Mouse (Mus musculus) stomach, embryonic 16.5 days (tissue): Measurements from ENCODE around the gene Rab11fip4. TPM values are rescaled to one million over a fixed set of nuclear protein-coding genes. Genes with fewer than 3 reads are reported as not detected.

Source experiments
- ATAC-seq: fragments of 200-750 bp; cut with Nextera tagmentation; 2 replicates; pipeline ENCODE4 v1.8.0; 2017; ENCODE audit warnings: moderate number of reproducible peaks, moderate TSS enrichment; ENCODE audit not compliant: insufficient read depth, low FRiP score
- H3K27ac ChIP-seq: fragments of 300-500 bp; sonication (generic); 2 replicates; pipeline ENCODE4 v1.5.1; 2014; ENCODE audit warnings: low read length
- H3K27me3 ChIP-seq: fragments of 300-500 bp; sonication (generic); 2 replicates; pipeline ENCODE4 v1.6.1; 2014; ENCODE audit warnings: low read length, control low read depth, mixed read lengths; ENCODE audit not compliant: control insufficient read depth, insufficient read depth
- H3K36me3 ChIP-seq: fragments of 300-500 bp; sonication (generic); 2 replicates; pipeline ENCODE4 v1.6.1; 2014; ENCODE audit warnings: low read length; ENCODE audit not compliant: control insufficient read depth, insufficient read depth
- H3K4me1 ChIP-seq: fragments of 300-500 bp; sonication (generic); 2 replicates; pipeline ENCODE4 v1.6.1; 2014; ENCODE audit warnings: low read length, control low read depth, mixed read lengths; ENCODE audit not compliant: control insufficient read depth, insufficient read depth
- H3K4me2 ChIP-seq: fragments of 300-500 bp; sonication (generic); 2 replicates; pipeline ENCODE4 v1.6.1; 2014; ENCODE audit warnings: low read depth, low read length, mixed read lengths
- H3K4me3 ChIP-seq: fragments of 300-500 bp; sonication (generic); replicated peaks from 2 replicates; pipeline ENCODE4 v1.5.1; 2014; ENCODE audit warnings: mild to moderate bottlenecking, low read length
- H3K9ac ChIP-seq: fragments of 300-500 bp; sonication (generic); 2 replicates; pipeline ENCODE4 v1.6.1; 2014; ENCODE audit warnings: low read length
- H3K9me3 ChIP-seq: fragments of 300-500 bp; sonication (generic); replicated peaks from 2 replicates; pipeline ENCODE4 v1.6.1; 2016; ENCODE audit warnings: low read length, control low read depth; ENCODE audit not compliant: control insufficient read depth
- WGBS: fragments of 180-500 bp; shearing (Covaris S2); extraction: QIAGEN DNeasy Blood & Tissue Kit; methylation state at CpG from one replicate; pipeline ENCODE4 v1.1.7; 2014; 5-methylcytosine and 5-hydroxymethylcytosine counted together
- polyA plus RNA-seq: library from polyadenylated mRNA; unstranded; fragments of >200 nt; fragmentation: Nextera tagmentation; extraction: Ambion mirVana; gene quantifications from 2 replicates; pipeline ENCODE4 v1.2.1, GENCODE M21; 2015

The Rab11fip4 gene
- polyA plus RNA-seq, 1 experiment from 2014 or later: 2.0 TPM

DNA sequence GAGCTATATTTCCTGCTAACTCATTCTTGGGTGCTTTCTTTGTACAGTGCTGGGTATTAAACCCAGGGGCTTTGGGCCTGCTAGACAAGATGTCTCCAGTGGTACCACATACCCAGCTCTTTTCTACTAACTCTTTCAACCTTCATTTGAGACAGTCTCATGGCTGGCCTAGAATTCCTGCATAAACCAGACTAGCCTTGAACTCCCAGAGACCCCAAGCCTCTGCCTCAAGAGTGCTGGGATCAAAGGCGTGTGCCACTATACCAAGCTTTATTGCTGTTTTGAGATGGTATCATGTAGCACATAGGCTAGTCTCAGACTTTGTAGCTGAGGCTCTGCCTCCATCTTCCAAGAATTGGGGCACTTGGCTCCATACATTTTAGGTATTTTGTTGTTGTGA is 65.5 kb downstream of the Rab11fip4 start:
- Histone ChIP-seq H3K4me1 (peaks cover 16% of the 10 kb centered on the region), H3K9me3 (no peaks in the 10 kb centered on the region), H3K4me2 (no peak overlapping the region), H3K4me3 (no peak overlapping the region), H3K27ac (no peak overlapping the region), H3K27me3 (no peaks in the 10 kb centered on the region), H3K9ac (no peak overlapping the region), H3K36me3 (no peaks in the 10 kb centered on the region)
- ATAC-seq: no peak
- WGBS: 79% methylated on average over 1 of the region's 1 CpGs

DNA sequence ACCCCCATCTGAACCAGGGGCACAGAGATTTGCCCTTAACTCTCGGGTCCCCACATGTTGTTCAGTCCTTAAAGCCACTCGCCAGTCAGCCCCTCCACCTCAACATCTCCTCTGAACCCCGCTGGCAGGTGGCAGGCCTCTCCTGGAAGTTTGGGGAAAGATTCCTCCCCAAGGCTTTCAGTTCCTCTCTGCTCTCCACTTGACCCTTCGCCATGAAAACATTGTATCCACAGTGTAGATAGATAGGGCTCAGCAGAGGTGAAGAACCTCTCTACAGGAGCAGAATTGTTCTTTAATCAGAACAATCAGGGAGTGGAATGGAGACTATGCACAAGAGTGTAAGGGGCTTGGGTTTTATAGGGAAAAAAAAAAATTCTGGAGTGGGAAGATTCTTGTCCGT is 66.0 kb downstream of the Rab11fip4 start:
- no peak for ATAC-seq
- H3K4me3 ChIP-seq: no peak overlapping the region
- no peaks in the 10 kb centered on the region for H3K36me3 ChIP-seq
- no peak overlapping the region for H3K9ac ChIP-seq
- H3K27ac ChIP-seq: no peak overlapping the region
- no peaks in the 10 kb centered on the region for H3K9me3 ChIP-seq
- no peaks in the 10 kb centered on the region for H3K27me3 ChIP-seq
- WGBS: 71% methylated on average over 5 of the region's 5 CpGs
- peaks cover 18% of the 10 kb centered on the region for H3K4me1 ChIP-seq
- no peak overlapping the region for H3K4me2 ChIP-seq

GRCm38 (mm10) chr11:79658205-79658825 is 67.3 kb downstream of the Rab11fip4 start:
- H3K4me2 ChIP-seq: no peak overlapping the region
- H3K27ac ChIP-seq: no peak overlapping the region
- 80% methylated on average over 10 of the region's 10 CpGs for WGBS
- 0 out of 2 replicates have a peak, but pooled peaks cover 2% of the 10 kb centered on the region for H3K27me3 ChIP-seq
- no peaks in the 10 kb centered on the region for H3K9me3 ChIP-seq
- no peak for ATAC-seq
- no peak overlapping the region for H3K4me3 ChIP-seq
- H3K36me3 ChIP-seq: no peaks in the 10 kb centered on the region
- no peak overlapping the region for H3K9ac ChIP-seq
- H3K4me1 ChIP-seq: peaks cover 12% of the 10 kb centered on the region

DNA sequence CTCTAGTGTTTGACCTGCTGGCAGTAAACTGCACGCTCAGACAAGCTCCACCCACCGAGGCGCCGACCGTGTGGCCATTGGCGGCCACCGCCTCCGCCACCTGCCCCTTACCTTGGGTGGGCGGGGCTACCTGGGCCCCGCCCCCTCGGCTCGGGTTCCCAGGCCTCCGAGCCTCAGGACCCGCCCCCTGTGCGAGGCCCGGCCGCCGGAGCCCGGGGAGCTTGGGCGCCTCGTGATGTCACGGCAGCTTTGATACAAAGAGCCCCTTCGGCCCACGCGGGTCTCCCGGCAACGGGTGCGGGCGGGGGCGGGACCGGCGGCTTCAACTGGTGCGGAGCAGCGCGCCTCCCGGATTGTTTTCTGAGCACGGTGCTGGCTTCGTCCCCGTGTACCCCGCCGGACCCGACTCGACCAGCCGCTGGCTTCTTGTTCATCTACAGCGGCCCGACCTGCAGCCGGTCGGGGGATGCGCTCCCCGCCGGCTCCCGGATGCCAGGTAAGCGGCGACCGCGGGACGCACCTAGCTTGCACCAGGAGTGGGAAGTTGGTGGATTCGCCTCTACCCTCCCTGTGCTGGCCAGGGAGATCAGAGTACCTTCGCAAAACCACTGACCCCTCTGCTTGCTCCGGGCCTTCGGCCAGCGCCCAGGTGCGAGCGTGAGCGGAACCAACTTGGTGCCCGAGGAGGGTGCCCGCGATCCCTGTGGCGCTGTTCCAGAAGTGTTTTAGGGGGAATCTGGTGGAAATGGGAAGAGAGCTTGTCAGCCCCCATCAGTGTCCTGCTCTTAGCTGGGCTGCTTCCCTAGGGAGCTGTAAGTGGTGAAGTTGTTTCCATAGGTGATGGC is 69.6 kb downstream of the Rab11fip4 start:
- peaks cover 10% of the 10 kb centered on the region for H3K4me1 ChIP-seq
- H3K4me3 ChIP-seq: peak overlapping the region; percentile 66
- H3K9ac ChIP-seq: peak overlapping the region; percentile 70
- under 1% methylated on average over 69 of the region's 69 CpGs for WGBS
- no peaks in the 10 kb centered on the region for H3K36me3 ChIP-seq
- 0 out of 2 replicates have a peak, but pooled peaks cover 4% of the 10 kb centered on the region for H3K27me3 ChIP-seq
- no peaks in the 10 kb centered on the region for H3K9me3 ChIP-seq
- H3K4me2 ChIP-seq: peak overlapping the region; percentile 99
- no peak overlapping the region; the same call in 1 of the 2 replicates for H3K27ac ChIP-seq
- ATAC-seq: peak; percentile 89

GRCm38 (mm10) chr11:79661877-79662545 is 71.0 kb downstream of the Rab11fip4 start:
- WGBS: 59% methylated on average over 6 of the region's 6 CpGs
- peaks cover 10% of the 10 kb centered on the region for H3K4me1 ChIP-seq
- no peaks in the 10 kb centered on the region for H3K36me3 ChIP-seq
- no peak overlapping the region for H3K4me3 ChIP-seq
- no peaks in the 10 kb centered on the region for H3K9me3 ChIP-seq
- no peak overlapping the region for H3K4me2 ChIP-seq
- H3K9ac ChIP-seq: peak overlapping the region; percentile 3; the same call in 1 of the 2 replicates
- H3K27me3 ChIP-seq: 0 out of 2 replicates have a peak, but pooled peaks cover 4% of the 10 kb centered on the region
- H3K27ac ChIP-seq: no peak overlapping the region
- no peak for ATAC-seq

DNA sequence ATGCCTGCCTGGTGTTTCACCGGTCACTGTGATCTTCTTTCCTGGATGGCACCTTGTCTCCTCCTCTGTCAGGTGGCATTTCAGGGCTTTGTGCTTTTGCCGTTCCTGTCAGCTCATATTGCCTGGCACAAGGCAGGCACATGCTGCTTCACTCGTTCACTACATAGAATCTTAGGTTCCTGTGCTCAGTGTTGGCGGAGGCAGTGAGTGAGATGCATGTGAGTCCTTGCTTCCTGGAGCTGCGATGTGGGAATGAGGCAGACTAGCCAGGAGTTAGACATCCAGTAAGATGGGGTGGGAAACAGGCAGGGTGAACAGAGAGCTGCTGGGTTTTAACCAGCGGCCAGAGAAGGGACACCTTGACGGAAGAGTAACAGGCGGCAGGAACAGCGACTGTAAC is 72.1 kb downstream of the Rab11fip4 start:
- Histone ChIP-seq H3K4me1 (peaks cover 10% of the 10 kb centered on the region), H3K27me3 (0 out of 2 replicates have a peak, but pooled peaks cover 4% of the 10 kb centered on the region), H3K36me3 (no peaks in the 10 kb centered on the region), H3K9ac (no peak overlapping the region), H3K4me2 (no peak overlapping the region), H3K4me3 (no peak overlapping the region), H3K27ac (no peak overlapping the region), H3K9me3 (no peaks in the 10 kb centered on the region)
- 82% methylated on average over 9 of the region's 9 CpGs for WGBS
- ATAC-seq: no peak

GRCm38 (mm10) chr11:79663570-79663969 is 72.6 kb downstream of the Rab11fip4 start:
- WGBS: 72% methylated on average over 7 of the region's 7 CpGs

GRCm38 (mm10) chr11:79666544-79666943 is 75.5 kb downstream of the Rab11fip4 start:
- Histone ChIP-seq H3K4me2 (no peak overlapping the region), H3K4me3 (no peak overlapping the region), H3K27ac (no peak overlapping the region), H3K27me3 (0 out of 2 replicates have a peak, but pooled peaks cover 4% of the 10 kb centered on the region), H3K9ac (no peak overlapping the region), H3K36me3 (no peaks in the 10 kb centered on the region), H3K9me3 (no peaks in the 10 kb centered on the region), H3K4me1 (peaks cover 1% of the 10 kb centered on the region)
- peak; percentile 37 for ATAC-seq
- 78% methylated on average over 8 of the region's 8 CpGs for WGBS

More at GRCm38 (mm10) chr11:79663570-79663969, 72.6 kb downstream of the Rab11fip4 start:
- Histone ChIP-seq H3K4me3 (no peak overlapping the region), H3K36me3 (no peaks in the 10 kb centered on the region), H3K9ac (no peak overlapping the region), H3K27ac (no peak overlapping the region), H3K27me3 (0 out of 2 replicates have a peak, but pooled peaks cover 4% of the 10 kb centered on the region), H3K9me3 (no peaks in the 10 kb centered on the region), H3K4me1 (peaks cover 10% of the 10 kb centered on the region), H3K4me2 (no peak overlapping the region)
- ATAC-seq: no peak

DNA sequence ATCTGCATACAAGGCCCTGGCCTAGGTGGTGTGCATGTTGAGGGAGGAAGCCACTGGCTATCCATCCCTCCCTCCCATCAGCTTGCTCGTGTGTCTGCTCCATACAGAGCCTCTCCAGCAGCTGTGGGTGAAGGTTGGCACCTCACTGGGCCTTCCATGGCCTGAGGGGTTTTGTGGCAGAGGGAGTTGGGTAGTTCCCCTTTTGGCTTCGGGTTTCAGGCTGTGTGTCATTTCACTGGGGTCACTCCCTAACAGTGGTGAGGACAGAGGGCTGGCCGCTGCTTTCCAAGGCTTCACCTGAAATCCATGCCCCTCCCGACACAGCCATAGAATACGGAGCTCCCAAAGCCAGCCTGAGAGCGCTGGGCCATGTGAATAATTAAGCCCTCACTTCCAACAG is 78.2 kb downstream of the Rab11fip4 start:
- WGBS: 58% methylated on average over 6 of the region's 6 CpGs
- Histone ChIP-seq H3K27me3 (no peaks in the 10 kb centered on the region), H3K36me3 (no peaks in the 10 kb centered on the region), H3K9me3 (no peaks in the 10 kb centered on the region), H3K4me1 (peaks cover 8% of the 10 kb centered on the region), H3K4me2 (no peak overlapping the region), H3K4me3 (no peak overlapping the region), H3K9ac (no peak overlapping the region), H3K27ac (no peak overlapping the region)
- no peak for ATAC-seq
